Mouse (Mus musculus) left cerebral cortex, adult 2 months (tissue): ENCODE data around the gene Gm42742. TPM values are rescaled to one million over a fixed set of nuclear protein-coding genes. Genes with fewer than 3 reads are reported as not detected.

Experiments
- DNase-seq, 2 experiments: peaks; one replicate each; pipeline ENCODE4 v3.0.0; 2021 to 2022; ENCODE audit warnings: low spot score in 2 of 2, mixed read lengths in 1 of 2; ENCODE audit errors: extremely low spot score in 1 of 2
- H3K27ac ChIP-seq: fragments of 200-600 bp; 2 replicates; pipeline ENCODE4 v1.8.1; 2022
- H3K4me3 ChIP-seq: fragments of 200-600 bp; 2 replicates; pipeline ENCODE4 v1.8.1; 2022
- CTCF ChIP-seq: fragments of 200-600 bp; IDR thresholded peaks from 2 replicates; pipeline ENCODE4 v1.8.1; 2022; ENCODE audit warnings: antibody characterized with exemption, mild to moderate bottlenecking, moderate library complexity
- intact Hi-C: fragments of 180-260 bp; cut with DNase I; formaldehyde crosslinking; loops from one replicate; pipeline ENCODE4 v1.15.1; 2025
- long read RNA-seq, 2 experiments: library from polyadenylated mRNA; stranded (forward); transcript quantifications; one replicate each; pipeline ENCODE4 v2.0.0; 2021; ENCODE audit warnings: borderline mapping rate in 2 of 2
- total RNA-seq, 2 experiments: library from RNA; stranded (reverse); gene quantifications; 2 replicates each; pipeline ENCODE4 v1.2.3; 2021

Gene Gm42742
- 10 to 100 TPM; 61.0 to 66.3 TPM for total RNA-seq
- long read RNA-seq, experiment 1, partial matches to known transcripts: 16 of 37 reads
- long read RNA-seq, experiment 1, other reads (novel, unspliced or antisense): 21 of 37 reads
- long read RNA-seq, experiment 2, partial matches to known transcripts: 22 of 46 reads
- long read RNA-seq, experiment 2, other reads (novel, unspliced or antisense): 24 of 46 reads

GRCm38 (mm10) chr7:127020901-127021562, at the start of gene Gm42742, which contains the start of gene Prrt2:
Gene Gm42742, minus strand, starts transcription at chr7:127021097.
Gene Prrt2, minus strand, starts transcription at chr7:127021211.
- TF ChIP-seq CTCF: no peak
- Histone ChIP-seq H3K27ac (peak within 1 kb of the TSS; percentile 95), H3K4me3 (peak within 1 kb of the TSS; percentile 69)
- intact Hi-C loops: loop anchor here (5.0 kb wide), 1 partner anchor 199 kb away; no protein-coding TSS in a partner anchor
- peak; percentile 71 to 73 for DNase-seq

DNA sequence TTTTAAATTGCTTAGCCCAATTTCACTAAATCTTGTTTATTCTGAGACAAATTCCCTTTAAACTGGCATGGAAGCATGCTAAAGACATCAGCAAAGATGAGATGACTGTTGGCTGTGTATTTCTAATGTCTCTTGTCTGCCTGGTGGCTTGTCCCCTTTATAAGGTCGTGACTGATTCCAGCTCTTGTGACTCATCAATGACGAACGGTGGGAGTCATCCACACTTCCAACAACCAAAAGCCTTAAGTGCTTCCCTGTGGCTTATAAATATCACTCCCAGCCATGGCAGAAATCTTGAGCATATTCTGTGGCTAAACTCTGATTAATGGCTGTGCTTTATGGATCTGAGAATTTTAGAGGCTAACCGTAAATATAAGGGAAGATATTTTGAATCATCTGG, 45.4 kb upstream of the Gm42742 start:
- DNase-seq: no peak
- no peak for TF ChIP-seq CTCF
- intact Hi-C loops: loop anchor here (5.0 kb wide), 1 partner anchor 106 kb away; no protein-coding TSS in a partner anchor
- Histone ChIP-seq H3K4me3 (no peak overlapping the region), H3K27ac (no peak overlapping the region)

DNA sequence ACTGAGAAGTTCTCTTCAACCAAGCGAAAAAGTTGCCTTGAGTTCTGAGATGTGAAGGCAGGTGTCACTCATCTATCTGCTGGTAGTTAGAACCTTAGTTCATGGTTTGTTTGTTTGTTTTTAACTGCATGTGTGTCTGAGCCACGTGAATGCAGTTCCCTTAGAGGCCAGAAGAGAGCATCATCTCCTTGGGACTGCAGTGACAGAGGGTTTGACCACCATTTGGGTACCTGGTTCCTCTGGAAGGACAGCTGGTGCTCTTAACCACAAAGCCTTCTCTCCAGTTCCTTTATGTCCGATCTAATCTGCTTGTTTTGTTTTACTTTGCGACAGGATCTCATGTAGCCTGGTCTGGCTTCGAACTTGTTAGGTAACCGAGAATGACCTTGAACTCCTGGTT, 44.6 kb upstream of the Gm42742 start:
- Histone ChIP-seq H3K27ac (no peak overlapping the region), H3K4me3 (no peak overlapping the region)
- intact Hi-C loops: loop anchor here (5.0 kb wide), 1 partner anchor 107 kb away; no protein-coding TSS in a partner anchor
- no peak for DNase-seq
- TF ChIP-seq CTCF: no peak; the same call in 1 of the 2 replicates

DNA sequence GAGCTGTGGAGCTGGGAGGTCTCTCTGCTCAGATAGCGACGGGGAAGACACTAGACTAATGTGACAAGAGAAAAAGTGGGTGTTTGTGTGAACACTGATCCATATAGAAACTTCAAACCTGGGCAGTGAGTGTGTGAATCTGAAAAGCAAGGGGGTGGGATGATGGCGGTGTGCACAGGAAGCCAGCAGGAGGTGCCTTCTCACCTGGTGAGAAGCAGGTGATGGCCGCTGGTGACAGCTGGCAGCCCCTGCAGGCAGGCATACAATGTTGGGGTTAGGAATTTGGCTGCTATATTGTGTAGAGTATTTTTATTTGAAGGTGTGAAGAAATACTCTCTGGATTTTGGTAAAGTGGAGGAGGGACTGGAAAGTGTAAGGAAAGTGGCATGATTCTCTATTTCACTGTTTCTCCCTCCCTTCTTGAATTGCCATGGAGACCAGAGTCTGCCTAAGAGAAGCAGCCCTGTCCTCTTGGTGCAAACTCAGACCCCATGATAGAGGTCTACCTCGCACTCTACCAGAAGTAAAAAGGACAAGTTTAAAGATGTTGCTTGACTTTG, 34.2 kb upstream of the Gm42742 start:
- no peak overlapping the region for H3K4me3 ChIP-seq
- intact Hi-C loops: loop anchor here (5.0 kb wide), 1 partner anchor 37 kb away; the partner anchor contains the start of gene AI467606
- peak in 1 of 2 experiments; percentile 17 for DNase-seq
- no peak overlapping the region for H3K27ac ChIP-seq
- TF ChIP-seq CTCF: no peak; the same call in 1 of the 2 replicates

- intact Hi-C loops: no loop called here
- peak; percentile 86 to 88 for DNase-seq
- H3K4me3 ChIP-seq: peak within 1 kb of the TSS; percentile 68
- no peak for TF ChIP-seq CTCF
- H3K27ac ChIP-seq: peak within 1 kb of the TSS; percentile 58
Measured at GRCm38 (mm10) chr7:127041851-127042672, 21.2 kb upstream of the Gm42742 start, which contains the start of gene Kif22. Gene Kif22, minus strand, starts transcription at chr7:127042471.

GRCm38 (mm10) chr7:127031244-127031643, 10.3 kb upstream of the Gm42742 start:
- TF ChIP-seq CTCF: no peak
- H3K27ac ChIP-seq: no peak overlapping the region
- no peak for DNase-seq
- H3K4me3 ChIP-seq: no peak overlapping the region
- intact Hi-C loops: no loop called here

DNA sequence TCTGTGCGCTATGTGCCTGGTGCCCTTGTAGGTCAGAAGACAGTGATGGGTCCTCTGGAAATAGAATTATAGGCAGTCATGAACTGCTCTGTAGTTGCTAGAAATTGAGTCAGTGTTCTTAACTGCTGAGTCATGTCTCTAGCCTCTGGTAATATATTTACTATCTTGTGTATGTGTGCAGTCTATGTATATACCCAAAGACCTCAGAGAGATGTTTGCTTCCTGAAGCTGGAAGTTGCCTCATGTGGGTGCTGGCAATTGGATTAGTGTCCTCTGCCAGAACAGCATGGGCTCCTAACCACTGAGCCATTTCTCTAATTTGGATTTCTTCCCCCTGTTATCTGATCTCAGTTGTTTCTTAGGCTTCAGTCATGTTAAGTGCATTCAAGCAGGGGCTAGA, 9.3 kb upstream of the Gm42742 start:
- TF ChIP-seq CTCF: no peak
- Histone ChIP-seq H3K27ac (no peak overlapping the region), H3K4me3 (no peak overlapping the region)
- intact Hi-C loops: no loop called here
- no peak for DNase-seq

DNA sequence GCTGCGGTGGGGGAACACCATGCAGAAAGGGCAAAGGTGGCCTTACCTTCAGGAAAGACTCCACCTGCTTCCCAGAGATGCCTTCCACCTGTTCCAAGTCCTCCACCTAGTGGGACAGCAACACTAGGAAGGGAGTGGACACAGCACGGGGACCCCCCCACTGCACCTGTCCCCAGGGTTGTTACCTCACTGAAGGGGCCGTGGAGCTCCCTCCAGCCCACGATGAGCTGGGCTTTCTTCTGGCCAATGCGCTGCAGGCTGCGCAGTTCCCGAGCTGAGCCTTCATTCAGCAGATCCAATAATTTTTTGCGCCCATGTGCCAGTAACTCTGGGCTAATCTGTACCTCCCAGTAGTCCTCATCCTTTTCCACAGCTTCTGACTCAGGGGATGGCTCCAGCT, 7.0 kb upstream of the Gm42742 start:
- peak overlapping the region; percentile 94 for H3K27ac ChIP-seq
- H3K4me3 ChIP-seq: peak overlapping the region; percentile 48
- no peak for DNase-seq
- TF ChIP-seq CTCF: no peak
- intact Hi-C loops: loop anchor here (1.0 to 5.0 kb wide), 6 partner anchors 52 to 229 kb away; partner anchors contain the start of genes Cdiptos, Mylpf, Sez6l2 and Taok2

DNA sequence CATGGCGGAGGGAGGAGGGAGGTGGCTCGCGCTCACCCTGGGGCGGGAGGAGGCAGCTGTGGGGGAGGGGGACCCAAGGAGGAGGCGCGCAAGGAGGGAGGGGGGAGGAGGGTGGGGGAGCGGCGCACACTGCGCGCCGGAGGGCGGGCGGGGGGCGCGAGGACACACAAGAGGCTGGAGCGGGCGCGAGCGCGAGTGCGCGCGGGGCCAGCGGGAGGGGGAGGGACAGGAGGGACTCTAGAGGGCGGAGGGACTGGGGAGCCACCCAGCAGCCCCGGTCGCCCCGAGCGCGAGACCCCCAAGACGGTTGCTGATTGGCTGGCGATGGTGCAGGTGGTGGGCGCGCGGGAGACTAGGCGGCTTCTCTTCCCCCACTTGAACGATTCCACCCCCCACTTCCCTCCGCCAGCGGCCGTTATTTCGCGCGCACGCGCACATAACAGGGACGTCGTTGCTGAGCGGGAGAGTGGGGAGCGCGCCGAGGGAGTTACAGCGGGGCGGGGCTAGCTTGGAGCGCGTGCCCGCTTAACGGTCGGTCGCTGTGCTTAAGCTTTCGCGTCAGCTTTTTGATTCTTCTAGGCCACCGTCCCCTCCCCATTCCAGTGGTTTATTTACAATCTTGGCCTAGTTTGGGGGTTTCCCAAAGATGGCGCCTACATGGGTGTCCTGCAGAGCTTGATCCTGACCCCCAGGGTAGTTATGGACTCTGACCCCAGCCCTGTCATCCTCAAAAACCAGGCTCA, 6.3 kb upstream of the Gm42742 start, which contains the start of gene Maz:
Gene Maz (minus strand): TSS at position 54 of the 743 bp plus-strand sequence.
- intact Hi-C loops: loop anchor here (1.0 to 5.0 kb wide), 6 partner anchors 51 to 228 kb away; partner anchors contain the start of genes Cdiptos, Mylpf, Sez6l2 and Taok2
- no peak for TF ChIP-seq CTCF
- DNase-seq: peak; percentile 99
- Histone ChIP-seq H3K27ac (peak within 1 kb of the TSS; percentile 97), H3K4me3 (peak within 1 kb of the TSS; percentile 56)

DNA sequence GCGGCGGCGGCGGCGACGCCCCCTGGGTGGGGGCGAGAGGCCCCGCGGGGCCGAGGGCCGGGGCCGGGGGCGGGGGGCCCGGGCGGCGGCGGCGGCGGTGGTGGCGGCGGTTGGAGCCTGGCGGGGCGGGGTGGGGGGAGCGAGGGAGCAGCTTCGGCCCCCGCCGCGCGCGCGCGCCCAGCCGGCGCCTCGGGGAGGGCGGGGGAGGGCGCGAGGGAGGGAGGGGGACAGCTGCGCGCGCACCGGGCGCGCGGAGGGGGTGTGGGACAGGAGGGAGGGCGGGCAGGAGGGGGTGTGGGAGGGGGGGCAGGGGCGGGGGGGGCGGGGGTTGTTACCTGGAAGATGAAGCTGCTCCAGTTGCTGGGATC, 5.7 kb upstream of the Gm42742 start:
- Histone ChIP-seq H3K4me3 (peak overlapping the region; percentile 48), H3K27ac (peak overlapping the region; percentile 94)
- intact Hi-C loops: loop anchor here (2.0 to 5.0 kb wide), 2 partner anchors 76 to 144 kb away; partner anchors contain the start of genes Sez6l2 and Taok2
- DNase-seq: peak; percentile 61 to 73
- no peak for TF ChIP-seq CTCF
